Mouse (Mus musculus) gastrocnemius, postnatal 10 days (tissue): Measurements from ENCODE around the gene Zfhx3. TPM values are rescaled to one million over a fixed set of nuclear protein-coding genes. Genes with fewer than 3 reads are reported as not detected.

Experiments used
- DNase-seq: peaks from one replicate; pipeline ENCODE4 v3.0.0; 2021; ENCODE audit warnings: mixed read lengths
- total RNA-seq, 2 experiments: library from RNA; stranded (reverse); gene quantifications; 2 replicates each; pipeline ENCODE4 v1.2.3; 2021

The Zfhx3 gene
- total RNA-seq, 2 experiments from 2014 or later, result 11.0 to 12.5 TPM

GRCm38 (mm10) chr8:108552518-108552917 is 610.1 kb downstream of the Zfhx3 start:
- DNase-seq, result no peak

DNA sequence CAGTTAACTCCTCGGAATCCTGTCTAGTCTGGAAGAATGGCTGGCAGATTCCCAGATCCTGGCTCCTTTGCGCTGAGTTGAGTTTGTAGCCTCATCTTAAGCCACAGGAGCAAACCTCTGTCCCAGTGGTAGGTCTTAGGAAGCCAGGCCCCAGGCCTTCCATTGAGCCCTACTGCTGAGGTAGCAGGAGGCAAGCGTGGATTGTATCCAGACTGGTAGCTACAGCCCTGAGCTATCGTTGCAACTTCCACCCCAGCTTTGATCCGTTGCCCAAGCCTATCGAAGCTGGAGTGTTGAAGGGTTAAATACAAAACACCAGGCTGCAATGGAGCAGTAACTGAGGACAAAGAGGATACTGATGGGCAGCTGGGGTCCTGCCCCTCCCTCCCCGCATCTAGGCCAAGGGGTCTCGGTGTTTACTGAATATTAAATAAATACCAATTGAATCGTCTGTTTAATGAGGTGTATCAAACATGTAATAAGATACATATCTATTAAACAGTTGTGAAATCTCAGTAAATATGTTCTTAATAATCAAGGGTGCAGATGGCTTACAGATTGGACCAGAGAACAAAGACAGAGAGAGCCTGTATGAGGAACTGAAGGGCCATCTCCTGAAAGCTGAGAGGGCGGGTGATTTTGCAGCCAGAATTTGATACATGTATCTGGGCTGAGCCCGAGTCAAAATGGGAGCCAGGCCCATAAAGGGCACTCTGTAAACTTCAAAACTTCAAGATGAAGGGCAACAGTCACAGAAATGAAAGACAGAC is 611.5 kb downstream of the Zfhx3 start:
- DNase-seq, result no peak

- DNase-seq, result no peak
Observed at GRCm38 (mm10) chr8:108554578-108555245, 612.3 kb downstream of the Zfhx3 start.

GRCm38 (mm10) chr8:108563420-108563819 is 621.0 kb downstream of the Zfhx3 start:
- DNase-seq, result no peak

- DNase-seq, result no peak
Observed at GRCm38 (mm10) chr8:108563934-108564564, 621.6 kb downstream of the Zfhx3 start.

GRCm38 (mm10) chr8:108566035-108566434 is 623.6 kb downstream of the Zfhx3 start:
- no peak for DNase-seq

DNA sequence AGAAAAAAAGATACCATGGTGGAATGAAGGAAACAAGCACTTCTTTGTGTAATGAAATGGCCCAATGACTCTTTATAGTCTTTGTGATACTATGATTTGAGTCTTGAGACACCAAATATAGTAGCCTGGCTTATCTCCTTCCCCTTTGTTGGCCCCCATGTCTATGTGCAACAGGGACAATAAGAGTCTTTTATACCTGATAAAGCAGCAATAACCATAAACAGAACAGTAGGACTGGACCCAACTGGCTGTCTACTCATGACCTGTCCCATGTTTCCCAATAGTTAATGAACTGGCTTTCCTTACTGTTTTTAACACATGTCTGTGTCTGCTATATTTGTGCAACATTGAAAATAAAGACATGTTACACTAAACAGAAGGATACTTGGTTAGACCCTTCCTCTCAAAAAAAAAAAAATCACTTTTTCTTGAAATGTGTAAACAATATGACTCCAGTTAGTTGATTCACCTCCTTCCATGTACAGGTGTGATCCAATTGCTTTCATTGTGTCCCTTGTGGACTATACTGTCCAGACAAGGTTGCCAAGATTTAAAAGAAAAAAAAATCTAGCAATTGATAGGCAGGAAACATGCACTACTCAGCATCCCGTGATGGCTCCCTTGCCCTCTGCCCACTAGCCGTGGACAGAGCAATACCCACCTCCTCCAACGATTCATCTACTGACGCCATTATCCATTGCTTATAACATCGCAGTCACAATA is 631.0 kb downstream of the Zfhx3 start:
- no peak for DNase-seq

DNA sequence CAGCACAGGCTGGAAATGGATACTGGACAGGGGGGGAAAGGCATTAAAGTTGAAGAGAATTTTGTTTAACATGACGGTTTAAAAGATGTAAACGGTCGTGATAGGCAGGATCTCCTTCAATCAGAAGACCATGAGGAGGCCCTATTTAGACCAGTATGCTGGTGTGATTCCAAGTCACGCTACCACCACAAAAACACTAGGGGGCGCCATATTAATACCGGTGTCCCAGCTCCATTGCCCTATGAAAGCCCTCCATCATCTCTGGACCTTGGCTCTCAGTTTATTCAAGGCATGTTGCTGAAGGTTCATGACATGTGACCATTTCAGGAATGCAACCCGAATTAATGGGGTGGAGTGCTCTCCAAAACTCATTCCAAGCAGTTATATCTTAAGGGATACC is 631.7 kb downstream of the Zfhx3 start:
- peak; percentile 48 for DNase-seq

DNA sequence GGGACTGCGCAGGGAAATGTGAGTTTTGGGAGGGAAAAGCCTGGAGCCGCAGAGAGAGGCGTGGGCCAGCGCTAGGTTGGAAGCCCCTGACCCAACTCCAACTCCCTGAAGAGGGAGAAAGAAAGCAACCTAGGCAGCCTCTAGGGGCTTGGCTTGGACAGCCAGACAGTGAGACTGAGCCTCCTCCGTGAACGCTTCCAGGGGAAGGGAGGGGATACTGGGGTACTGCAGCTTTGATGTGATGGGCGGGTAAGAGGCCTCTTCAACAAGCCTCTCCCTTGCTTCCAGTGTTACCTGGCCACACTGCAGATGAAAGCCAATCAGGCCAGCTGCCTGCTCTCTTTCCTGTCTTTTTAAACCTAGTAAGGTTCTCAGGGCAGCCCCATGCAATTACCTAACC is 635.1 kb downstream of the Zfhx3 start:
- DNase-seq, result no peak

- DNase-seq, result no peak
Observed at GRCm38 (mm10) chr8:108578388-108578787, 635.9 kb downstream of the Zfhx3 start.

GRCm38 (mm10) chr8:108579808-108580207 is 637.4 kb downstream of the Zfhx3 start:
- no peak for DNase-seq

GRCm38 (mm10) chr8:108580364-108580763 is 637.9 kb downstream of the Zfhx3 start:
- DNase-seq, result no peak

DNA sequence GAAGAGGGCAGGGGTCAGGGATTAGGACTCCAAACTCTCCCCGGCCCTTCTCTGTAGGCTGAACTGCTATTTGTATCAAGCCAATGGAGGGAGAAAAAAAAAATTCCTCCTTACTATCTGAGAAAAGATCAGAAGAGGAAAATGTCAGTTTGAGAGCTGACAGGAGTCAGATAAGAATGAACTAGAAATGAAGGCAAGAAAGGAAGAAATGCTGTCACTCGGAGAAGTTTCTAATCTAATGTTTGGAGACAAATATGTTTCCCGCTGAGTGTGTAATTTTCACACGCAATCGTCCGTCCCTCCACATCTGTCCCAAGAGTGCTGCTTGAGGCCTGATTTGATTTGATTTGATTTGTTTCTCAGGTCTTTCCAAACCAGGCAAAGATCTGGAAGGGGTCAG is 639.1 kb downstream of the Zfhx3 start:
- DNase-seq, result no peak

- no peak for DNase-seq
Observed at GRCm38 (mm10) chr8:108582251-108582650, 639.8 kb downstream of the Zfhx3 start.

- no peak for DNase-seq
Observed at GRCm38 (mm10) chr8:108583261-108583660, 640.8 kb downstream of the Zfhx3 start.

DNA sequence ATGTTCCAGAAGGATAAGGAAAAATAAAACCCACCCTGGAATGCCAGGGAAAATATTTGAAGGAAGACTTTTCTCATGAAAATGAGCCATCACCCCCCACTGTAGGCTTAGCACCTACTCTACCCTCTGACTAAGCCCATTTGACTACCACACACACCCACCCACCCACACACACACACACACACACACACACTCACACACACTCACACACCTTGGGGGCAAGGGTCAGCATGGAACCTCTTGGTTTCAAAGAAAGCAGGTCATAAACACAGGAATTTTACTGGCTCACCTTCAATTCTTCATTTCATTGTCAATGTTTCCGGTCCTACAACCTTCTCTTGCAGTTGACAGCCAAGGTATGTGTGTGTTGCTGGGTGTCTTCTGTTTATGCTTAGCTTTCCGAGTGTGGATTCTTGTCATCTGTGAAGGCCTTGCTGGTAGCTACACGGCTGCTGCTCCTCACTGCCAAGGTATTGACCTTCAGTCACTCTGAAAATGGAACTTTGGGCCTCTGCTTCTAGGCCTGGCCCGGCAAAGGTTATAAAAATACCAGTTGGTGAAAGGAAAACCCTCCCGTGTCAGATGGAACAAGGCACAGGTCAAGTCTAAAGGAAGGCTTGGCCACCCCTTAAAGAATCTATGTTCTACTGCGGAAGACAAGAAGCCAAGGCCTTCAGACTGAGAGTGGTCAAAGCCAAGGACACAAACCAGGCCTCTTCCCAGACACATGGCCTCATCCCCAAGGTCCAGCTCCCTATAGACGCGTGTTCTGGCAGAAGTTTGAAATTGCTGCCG is 641.6 kb downstream of the Zfhx3 start:
- no peak for DNase-seq

GRCm38 (mm10) chr8:108584662-108584978 is 642.2 kb downstream of the Zfhx3 start:
- DNase-seq, result no peak

- no peak for DNase-seq
Observed at GRCm38 (mm10) chr8:108591037-108591436, 648.6 kb downstream of the Zfhx3 start.

GRCm38 (mm10) chr8:108592028-108592724 is 649.7 kb downstream of the Zfhx3 start:
- DNase-seq, result no peak

DNA sequence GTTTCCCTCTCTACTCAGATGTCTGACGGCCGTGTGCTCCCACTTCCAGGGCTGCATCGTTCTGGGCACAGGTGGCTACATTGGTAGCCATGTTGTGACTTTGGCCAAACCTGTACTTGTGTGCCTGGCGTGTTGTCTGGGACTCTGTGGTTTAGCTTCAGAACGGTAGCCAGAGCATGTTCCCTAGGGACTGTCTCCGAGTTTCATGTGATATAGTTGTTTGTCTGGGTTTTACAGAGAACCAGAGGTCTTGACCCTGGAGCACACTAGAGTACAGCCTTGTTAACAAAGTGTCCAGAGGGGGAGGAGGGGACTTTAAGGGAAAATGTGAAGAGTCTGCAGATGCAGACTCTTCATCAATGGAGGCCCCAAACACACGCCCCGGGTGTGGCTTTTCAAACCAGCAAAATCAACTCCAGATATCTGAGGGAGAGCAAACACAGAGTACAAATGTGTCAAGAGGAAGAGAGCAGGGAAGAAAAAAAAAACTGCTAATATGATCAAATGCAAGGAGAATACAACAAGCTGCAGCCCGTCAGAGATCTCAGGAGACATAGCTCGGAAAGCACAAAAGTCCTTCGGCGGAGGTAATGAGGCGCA is 650.6 kb downstream of the Zfhx3 start:
- no peak for DNase-seq

GRCm38 (mm10) chr8:108593891-108594290 is 651.4 kb downstream of the Zfhx3 start:
- DNase-seq, result peak; percentile 17
